Mouse (Mus musculus) lung, embryonic 14.5 days (tissue): Measurements from ENCODE around the gene Rbm10. TPM values are rescaled to one million over a fixed set of nuclear protein-coding genes. Genes with fewer than 3 reads are reported as not detected.

Source experiments
- ATAC-seq: fragments of 200-750 bp; cut with Nextera tagmentation; 2 replicates; pipeline ENCODE4 v1.8.0; 2017; ENCODE audit warnings: mild to moderate bottlenecking, moderate TSS enrichment, moderate library complexity; ENCODE audit not compliant: insufficient read depth
- DNase-seq: peaks from one replicate; pipeline ENCODE4 v3.0.0-alpha.2; 2015
- H3K27ac ChIP-seq: fragments of 300-500 bp; sonication (generic); 2 replicates; pipeline ENCODE4 v1.5.1; 2014; ENCODE audit warnings: low read depth, mild to moderate bottlenecking, moderate library complexity
- H3K27me3 ChIP-seq: fragments of 300-500 bp; sonication (generic); 2 replicates; pipeline ENCODE4 v1.6.1; 2014; ENCODE audit warnings: low read length, control low read depth; ENCODE audit not compliant: insufficient read depth
- H3K36me3 ChIP-seq: fragments of 300-500 bp; sonication (generic); 2 replicates; pipeline ENCODE4 v1.6.1; 2014; ENCODE audit warnings: control low read depth; ENCODE audit not compliant: insufficient read depth
- H3K4me1 ChIP-seq: fragments of 300-500 bp; sonication (generic); 2 replicates; pipeline ENCODE4 v1.6.1; 2014; ENCODE audit warnings: antibody characterized with exemption, control low read depth; ENCODE audit not compliant: insufficient read depth
- H3K4me2 ChIP-seq: fragments of 300-500 bp; sonication (generic); 2 replicates; pipeline ENCODE4 v1.6.1; 2014; ENCODE audit warnings: mild to moderate bottlenecking
- H3K4me3 ChIP-seq: fragments of 300-500 bp; sonication (generic); 2 replicates; pipeline ENCODE4 v1.5.1; 2014; ENCODE audit warnings: low read depth, low read length
- H3K9ac ChIP-seq: fragments of 300-500 bp; sonication (generic); 2 replicates; pipeline ENCODE4 v1.6.1; 2014
- H3K9me3 ChIP-seq: fragments of 300-500 bp; sonication (generic); 2 replicates; pipeline ENCODE4 v1.6.1; 2016; ENCODE audit warnings: low read depth, low read length, control low read depth
- CTCF ChIP-seq: IDR thresholded peaks from 2 replicates; pipeline ENCODE4 v1.5.1; 2016; ENCODE audit warnings: antibody characterized with exemption, low read depth
- WGBS: fragments of 180-500 bp; shearing (Covaris S2); extraction: QIAGEN DNeasy Blood & Tissue Kit; methylation state at CpG from one replicate; pipeline ENCODE4 v1.1.7; 2014; 5-methylcytosine and 5-hydroxymethylcytosine counted together
- polyA plus RNA-seq: library from polyadenylated mRNA; unstranded; fragments of >200 nt; fragmentation: Nextera tagmentation; extraction: Ambion mirVana; gene quantifications from 2 replicates; pipeline ENCODE4 v1.2.1, GENCODE M21; 2014

Gene Rbm10
- polyA plus RNA-seq, 1 experiment from 2014 or later: 75.1 TPM

DNA sequence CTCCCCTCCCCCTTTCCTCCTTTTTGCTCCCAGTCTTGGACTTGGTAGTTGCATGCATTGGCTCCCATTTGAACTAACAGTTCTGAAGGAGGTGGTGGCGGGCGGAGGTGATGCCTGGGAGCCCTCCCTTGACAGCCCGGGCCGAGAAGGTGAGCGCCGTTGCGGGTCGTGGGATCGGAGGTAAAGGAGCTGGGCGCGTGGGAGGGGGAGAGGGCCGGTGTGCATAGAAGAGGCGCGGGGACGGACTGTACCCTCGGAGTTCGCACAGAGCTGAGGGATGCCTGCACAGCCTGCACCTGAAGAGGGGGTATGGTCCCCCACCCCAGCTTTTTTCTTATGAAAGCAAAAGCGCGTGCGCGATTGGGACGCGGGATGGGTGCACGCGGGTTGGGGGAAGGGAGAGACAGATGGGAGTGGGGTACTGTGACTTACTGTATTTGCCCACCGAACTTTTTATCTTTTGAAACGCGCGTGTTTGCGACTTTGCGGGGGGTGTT is 648 bp downstream of the Rbm10 start:
- Histone ChIP-seq H3K4me1 (no peaks in the 10 kb centered on the region), H3K9ac (peak overlapping the region; percentile 69)

DNA sequence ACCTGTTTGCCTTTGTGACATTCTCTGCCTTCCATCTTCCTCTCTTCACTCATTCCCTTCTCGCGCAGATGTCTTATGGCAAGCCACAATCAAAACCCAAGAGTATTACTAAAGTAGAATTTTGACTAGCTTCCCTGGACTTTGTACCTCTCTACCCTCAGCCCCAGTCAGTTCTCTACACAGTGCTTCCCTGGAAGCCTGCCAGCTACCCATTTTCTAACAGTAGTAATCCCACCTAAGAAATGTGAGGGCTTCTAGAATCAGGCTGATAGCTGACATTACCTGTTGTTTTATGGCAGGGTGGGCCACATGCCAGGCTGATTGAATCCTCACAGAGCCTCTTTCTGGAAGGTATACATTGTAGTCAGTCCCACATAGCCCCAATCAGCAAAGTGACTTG is 20.8 kb downstream of the Rbm10 start:
- ATAC-seq (no peak), DNase-seq (no peak)
- no peak for TF ChIP-seq CTCF
- Histone ChIP-seq H3K4me3 (no peak overlapping the region), H3K36me3 (peaks cover 71% of the 10 kb centered on the region), H3K4me1 (no peaks in the 10 kb centered on the region), H3K27me3 (no peaks in the 10 kb centered on the region), H3K9ac (no peak overlapping the region), H3K4me2 (no peak overlapping the region), H3K9me3 (no peaks in the 10 kb centered on the region), H3K27ac (no peak overlapping the region)
- WGBS: 100% methylated on average over 2 of the region's 2 CpGs

More for the DNA sequence above, 648 bp downstream of the Rbm10 start:
- peak; percentile 56 for DNase-seq
- peak; percentile 35 for ATAC-seq
- H3K27ac ChIP-seq: peak overlapping the region; percentile 83
- 3% methylated on average over 28 of the region's 31 CpGs for WGBS
- peak overlapping the region; percentile 68 for H3K4me2 ChIP-seq
- H3K4me3 ChIP-seq: peak overlapping the region; percentile 60
- H3K36me3 ChIP-seq: peaks cover 23% of the 10 kb centered on the region
- H3K9me3 ChIP-seq: no peaks in the 10 kb centered on the region
- H3K27me3 ChIP-seq: no peaks in the 10 kb centered on the region
- no peak for TF ChIP-seq CTCF

GRCm38 (mm10) chrX:20644780-20645179 is 27.5 kb downstream of the Rbm10 start:
- Histone ChIP-seq H3K9ac (no peak overlapping the region), H3K27ac (no peak overlapping the region), H3K27me3 (no peaks in the 10 kb centered on the region), H3K4me3 (no peak overlapping the region), H3K4me1 (no peaks in the 10 kb centered on the region), H3K4me2 (no peak overlapping the region), H3K36me3 (peaks cover 68% of the 10 kb centered on the region; the same call in 1 of the 2 replicates), H3K9me3 (no peaks in the 10 kb centered on the region)
- ATAC-seq (no peak), DNase-seq (no peak)
- 83% methylated on average over 5 of the region's 5 CpGs for WGBS
- TF ChIP-seq CTCF: no peak

- Histone ChIP-seq H3K36me3 (no peaks in the 10 kb centered on the region), H3K4me1 (no peaks in the 10 kb centered on the region), H3K9me3 (no peaks in the 10 kb centered on the region), H3K4me2 (peak overlapping the region; percentile 72), H3K9ac (no peak overlapping the region), H3K27ac (no peak overlapping the region), H3K4me3 (peak overlapping the region; percentile 49), H3K27me3 (no peaks in the 10 kb centered on the region)
- 20% methylated on average over 5 of the region's 5 CpGs for WGBS
- DNase-seq (peak; percentile 4), ATAC-seq (no peak)
- no peak for TF ChIP-seq CTCF
These were observed 40.3 kb downstream of the Rbm10 start for GRCm38 (mm10) chrX:20657593-20657992.

- Histone ChIP-seq H3K27me3 (no peaks in the 10 kb centered on the region), H3K4me3 (peak within 1 kb of the TSS; percentile 49), H3K9me3 (no peaks in the 10 kb centered on the region), H3K4me1 (no peaks in the 10 kb centered on the region), H3K9ac (peak within 1 kb of the TSS; percentile 57), H3K27ac (peak within 1 kb of the TSS; percentile 76), H3K4me2 (peak within 1 kb of the TSS; percentile 72), H3K36me3 (no peaks in the 10 kb centered on the region)
- peak; percentile 85 for ATAC-seq
- 5% methylated on average over 27 of the region's 27 CpGs for WGBS
- DNase-seq: peak; percentile 91
- no peak for TF ChIP-seq CTCF
These were observed 40.8 kb downstream of the Rbm10 start, which contains the start of gene Uba1 for GRCm38 (mm10) chrX:20658026-20658652. Gene Uba1 (plus strand): TSS chrX:20658326.

DNA sequence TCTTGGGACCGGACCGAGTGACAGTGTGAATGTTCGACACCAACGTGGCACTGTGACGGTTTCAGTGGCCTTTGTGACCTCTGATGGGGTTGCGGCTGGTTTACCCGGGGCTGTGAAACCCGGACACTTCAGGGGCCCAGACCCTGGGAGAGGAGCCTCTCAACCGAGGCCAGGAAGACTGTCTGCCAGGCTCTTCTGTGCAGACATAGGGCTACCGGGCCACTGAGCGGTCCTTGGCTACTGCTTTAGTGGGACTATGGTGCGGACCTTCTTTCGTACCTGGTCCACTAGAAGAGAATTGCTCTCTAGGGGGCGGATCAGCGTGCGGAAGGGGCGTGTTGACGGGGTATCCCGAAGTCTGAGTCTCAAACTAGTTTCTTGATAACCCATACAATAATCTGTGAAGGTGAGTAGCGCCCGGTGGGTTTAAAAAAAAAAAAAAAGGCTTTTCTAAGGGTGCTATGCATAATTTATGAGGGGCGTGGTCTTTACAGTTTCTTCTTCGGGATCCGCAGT is 41.6 kb downstream of the Rbm10 start:
- ATAC-seq: peak; percentile 13; the same call in 1 of the 2 replicates
- DNase-seq: peak; percentile 20
- no peaks in the 10 kb centered on the region for H3K4me1 ChIP-seq
- 17% methylated on average over 24 of the region's 24 CpGs for WGBS
- peak overlapping the region; percentile 57 for H3K9ac ChIP-seq
- H3K9me3 ChIP-seq: no peaks in the 10 kb centered on the region
- H3K27me3 ChIP-seq: no peaks in the 10 kb centered on the region
- peak overlapping the region; percentile 72 for H3K4me2 ChIP-seq
- H3K27ac ChIP-seq: peak overlapping the region; percentile 76; the same call in 1 of the 2 replicates
- peak overlapping the region; percentile 49 for H3K4me3 ChIP-seq
- TF ChIP-seq CTCF: no peak
- no peaks in the 10 kb centered on the region for H3K36me3 ChIP-seq

DNA sequence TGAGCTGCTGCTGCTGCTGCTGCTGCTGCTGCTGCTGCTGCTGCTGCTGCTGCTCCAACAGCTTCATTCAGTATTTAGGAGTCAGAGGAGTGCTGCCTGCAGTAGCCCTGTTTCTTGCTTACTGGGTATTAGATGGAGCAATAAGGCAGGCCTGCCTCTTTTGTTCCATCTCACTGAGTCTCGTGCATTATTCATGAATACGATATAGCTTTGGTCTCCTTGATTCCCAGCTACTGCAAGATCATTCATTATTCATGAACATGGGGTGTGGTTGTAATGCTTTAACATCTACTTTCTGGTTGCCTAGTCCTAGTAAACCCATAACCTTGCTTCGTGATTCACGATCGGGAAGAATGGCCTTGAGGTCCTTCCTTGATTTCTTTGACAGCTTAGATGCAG is 45.0 kb downstream of the Rbm10 start:
- no peak for ATAC-seq
- Histone ChIP-seq H3K9me3 (no peaks in the 10 kb centered on the region), H3K27ac (no peak overlapping the region), H3K4me1 (no peaks in the 10 kb centered on the region), H3K27me3 (no peaks in the 10 kb centered on the region), H3K4me2 (no peak overlapping the region), H3K4me3 (peak overlapping the region; percentile 61), H3K36me3 (peaks cover 13% of the 10 kb centered on the region; the same call in 1 of the 2 replicates), H3K9ac (no peak overlapping the region)
- WGBS: 16% methylated on average over 5 of the region's 5 CpGs
- DNase-seq: no peak
- no peak for TF ChIP-seq CTCF
